ENCODE assay signal across 33 mouse cellular contexts in genomic region chr2:74647082-74647864, GRCm38 (mm10). TPM values are rescaled to one million over a fixed set of nuclear protein-coding genes. Genes with fewer than 3 reads are reported as not detected.
DNase-seq lines count a peak whose midpoint lies in the region; ATAC-seq and TF ChIP-seq lines count a peak whose summit lies in the region.
"Had no signal": no experiment of that assay in that cellular context is flagged by ENCODE, and none has a peak within 500 bp of the region (broad histone marks: within the 10 kb centered on the region; RNA-seq: fewer than 3 reads in every experiment).

No protein-coding gene starts in this region.

- ATAC-seq in forebrain, embryonic 14.5 days = no peak
- no peak for ATAC-seq in forebrain, embryonic 13.5 days
- peak; percentile 87 for ATAC-seq in kidney, embryonic 16.5 days (ENCODE audit: low FRiP score, low TSS enrichment)
- ATAC-seq: CD4-positive, CD25-positive, alpha-beta regulatory T cell, adult 4 months; forebrain, embryonic 15.5 days; liver, postnatal 0 days; lung, postnatal 0 days had no signal

- WGBS in forebrain, embryonic 14.5 days = 15% methylated on average over 7 of the region's 7 CpGs
- WGBS in forebrain, embryonic 13.5 days = 15% methylated on average over 7 of the region's 7 CpGs
- WGBS in kidney, embryonic 16.5 days = 14% methylated on average over 7 of the region's 7 CpGs
- WGBS in kidney, adult 2 months = 21% methylated on average over 7 of the region's 7 CpGs

- no peak overlapping the region for H3K27ac ChIP-seq in forebrain, embryonic 14.5 days (ENCODE audit: low read depth, low read length)
- no peak overlapping the region for H3K27ac ChIP-seq in forebrain, embryonic 13.5 days
- H3K27ac ChIP-seq in kidney, embryonic 16.5 days (ENCODE audit: low read length) = no peak overlapping the region
- H3K27ac ChIP-seq in kidney, adult 2 months (ENCODE audit: insufficient read depth, low read depth, low read length) = no peak overlapping the region
- H3K27ac ChIP-seq: embryonic facial prominence, embryonic 13.5 days; forebrain, embryonic 15.5 days; hindbrain, embryonic 10.5 days; macrophage; midbrain, embryonic 10.5 days; neural tube, embryonic 15.5 days had no signal

- H3K9me3 ChIP-seq in forebrain, embryonic 14.5 days (replicated peaks; ENCODE audit: control insufficient read depth, low read length) = no peaks in the 10 kb centered on the region
- no peaks in the 10 kb centered on the region for H3K9me3 ChIP-seq in forebrain, embryonic 13.5 days (replicated peaks)
- H3K9me3 ChIP-seq in kidney, embryonic 16.5 days (ENCODE audit: low read length) = no peaks in the 10 kb centered on the region; the same call in 1 of the 2 replicates
- H3K9me3 ChIP-seq: embryonic facial prominence, embryonic 13.5 days; forebrain, embryonic 15.5 days; hindbrain, embryonic 10.5 days; midbrain, embryonic 10.5 days; neural tube, embryonic 15.5 days had no signal

- H3K27me3 ChIP-seq in forebrain, embryonic 14.5 days (replicated peaks; ENCODE audit: control insufficient read depth, insufficient read depth, low read length) = peaks cover 87% of the 10 kb centered on the region
- peaks cover 94% of the 10 kb centered on the region for H3K27me3 ChIP-seq in forebrain, embryonic 13.5 days
- H3K27me3 ChIP-seq in kidney, embryonic 16.5 days (ENCODE audit: insufficient read depth, low read length) = peaks cover 78% of the 10 kb centered on the region
- peaks cover 6% of the 10 kb centered on the region; the same call in 1 of the 2 replicates for H3K27me3 ChIP-seq in kidney, adult 2 months (replicated peaks; ENCODE audit: control insufficient read depth, insufficient read depth, low read length)

- H3K36me3 ChIP-seq in forebrain, embryonic 14.5 days (ENCODE audit: control insufficient read depth, insufficient read depth, low read length) = no peaks in the 10 kb centered on the region
- no peaks in the 10 kb centered on the region for H3K36me3 ChIP-seq in forebrain, embryonic 13.5 days (ENCODE audit: poor library complexity, severe bottlenecking)
- H3K36me3 ChIP-seq in kidney, embryonic 16.5 days (ENCODE audit: insufficient read depth, low read length) = no peaks in the 10 kb centered on the region
- H3K36me3 ChIP-seq in kidney, adult 2 months (ENCODE audit: control insufficient read depth, insufficient read depth, low read length) = no peaks in the 10 kb centered on the region
- H3K36me3 ChIP-seq: embryonic facial prominence, embryonic 13.5 days; forebrain, embryonic 15.5 days; heart, embryonic 12.5 days; hindbrain, embryonic 10.5 days; midbrain, embryonic 10.5 days; neural tube, embryonic 15.5 days had no signal

- no peak overlapping the region for H3K9ac ChIP-seq in forebrain, embryonic 14.5 days (ENCODE audit: low read length)
- H3K9ac ChIP-seq in forebrain, embryonic 13.5 days = no peak overlapping the region
- H3K9ac ChIP-seq in kidney, embryonic 16.5 days (replicated peaks; ENCODE audit: low read length) = no peak overlapping the region
- H3K9ac ChIP-seq: embryonic facial prominence, embryonic 13.5 days; forebrain, embryonic 15.5 days; heart, embryonic 12.5 days; liver, postnatal 0 days; neural tube, embryonic 15.5 days had no signal

- intact Hi-C loops in left cerebral cortex, postnatal 25 days (cut with DNase I) = no loop called here

- no peak for TF ChIP-seq CTCF in kidney, adult 2 months (conservative IDR thresholded peaks at IDR 0.05; ENCODE audit: insufficient read depth, insufficient read length, low read depth, low read length)

- H3K4me3 ChIP-seq in forebrain, embryonic 14.5 days (ENCODE audit: low read depth, low read length) = no peak overlapping the region
- H3K4me3 ChIP-seq in forebrain, embryonic 13.5 days = no peak overlapping the region
- no peak overlapping the region for H3K4me3 ChIP-seq in kidney, embryonic 16.5 days (ENCODE audit: low read length)
- H3K4me3 ChIP-seq in kidney, adult 2 months (ENCODE audit: insufficient read depth, low read depth, low read length) = no peak overlapping the region
- H3K4me3 ChIP-seq: embryonic facial prominence, embryonic 13.5 days; forebrain, embryonic 15.5 days; heart, embryonic 12.5 days; hindbrain, embryonic 10.5 days; midbrain, embryonic 10.5 days; neural tube, embryonic 15.5 days had no signal

- TF ChIP-seq POLR2A in kidney, adult 2 months (IDR thresholded peaks at IDR 0.05; ENCODE audit: low read depth, low read length) = no peak

- peak; percentile 8 for DNase-seq in forebrain, embryonic 14.5 days (ENCODE audit: low spot score)
- no peak for DNase-seq in kidney, adult 2 months
- peak; percentile 17 for DNase-seq in retina, postnatal 1 day
- DNase-seq in retina, embryonic 14.5 days (ENCODE audit: low spot score) = no peak
- peak; percentile 44 for DNase-seq in mesoderm, embryonic 11.5 days (ENCODE audit: low read depth, low spot score)
- DNase-seq in left cerebral cortex, postnatal 25 days (ENCODE audit: low spot score in 2 of 2) = no peak
- DNase-seq: cerebellum, adult 11 months; cerebellum, adult 9-11 months; heart, postnatal 10 days; kidney, adult 8-10 months; liver, postnatal 0 days; right cerebral cortex, postnatal 14 days; thymus, postnatal 14 days had no signal

- H3K4me1 ChIP-seq in forebrain, embryonic 14.5 days (ENCODE audit: control insufficient read depth, insufficient read depth, low read length) = no peaks in the 10 kb centered on the region
- no peaks in the 10 kb centered on the region for H3K4me1 ChIP-seq in forebrain, embryonic 13.5 days
- no peaks in the 10 kb centered on the region for H3K4me1 ChIP-seq in kidney, embryonic 16.5 days (ENCODE audit: insufficient read depth, low read length)
- no peaks in the 10 kb centered on the region for H3K4me1 ChIP-seq in kidney, adult 2 months (ENCODE audit: control insufficient read depth, insufficient read depth, low read length)
- H3K4me1 ChIP-seq: forebrain, embryonic 15.5 days; heart, embryonic 12.5 days; hindbrain, embryonic 10.5 days; midbrain, embryonic 10.5 days had no signal

- H3K4me2 ChIP-seq in forebrain, embryonic 14.5 days (ENCODE audit: low read length) = no peak overlapping the region
- no peak overlapping the region for H3K4me2 ChIP-seq in forebrain, embryonic 13.5 days
- no peak overlapping the region for H3K4me2 ChIP-seq in kidney, embryonic 16.5 days (replicated peaks; ENCODE audit: low read depth, low read length)
- H3K4me2 ChIP-seq: embryonic facial prominence, embryonic 13.5 days; forebrain, embryonic 15.5 days; heart, embryonic 12.5 days; liver, embryonic 11.5 days; neural tube, embryonic 15.5 days had no signal

RNA-seq across cellular contexts. Expression of gene Evx2, which starts 12.1 kb away (rescaled TPM):
- not detected in 2 replicates for polyA plus RNA-seq in forebrain, embryonic 14.5 days (2014; fragmentation: Nextera tagmentation; extraction: Ambion mirVana)
- polyA plus RNA-seq in forebrain, embryonic 13.5 days (2015; fragmentation: Nextera tagmentation; extraction: Ambion mirVana) = not detected in 2 replicates
- polyA plus RNA-seq in kidney, embryonic 16.5 days (2015; fragmentation: Nextera tagmentation; extraction: Ambion mirVana) = not detected in 2 replicates
- not detected in 2 replicates for polyA plus RNA-seq in kidney, adult 2 months (2012; rRNA removed)
- total RNA-seq in left cerebral cortex, postnatal 25 days (2021) = not detected
- total RNA-seq: adrenal gland, adult 18-20 months; adrenal gland, postnatal 4 days; common myeloid progenitor, adult 5-6 weeks; gastrocnemius, adult 8-10 months; heart, postnatal 10 days; left cerebral cortex, adult 18-20 months; left cerebral cortex, postnatal 36 days had no signal
- polyA plus RNA-seq: CD4-positive, CD25-positive, alpha-beta regulatory T cell, adult 4 months; embryonic facial prominence, embryonic 13.5 days; forebrain, embryonic 15.5 days; gonadal fat pad, adult 2 months; heart, embryonic 12.5 days; liver, postnatal 0 days; lung, postnatal 0 days; macrophage had no signal

RNA-seq across cellular contexts. Expression of gene Hoxd13, which starts 20.8 kb away (rescaled TPM):
- polyA plus RNA-seq in forebrain, embryonic 14.5 days (2014; fragmentation: Nextera tagmentation; extraction: Ambion mirVana) = not detected in 2 replicates
- not detected in 2 replicates for polyA plus RNA-seq in forebrain, embryonic 13.5 days (2015; fragmentation: Nextera tagmentation; extraction: Ambion mirVana)
- polyA plus RNA-seq in kidney, embryonic 16.5 days (2015; fragmentation: Nextera tagmentation; extraction: Ambion mirVana) = 0.24 and 0.36 TPM in 2 replicates
- polyA plus RNA-seq in kidney, adult 2 months (2012; rRNA removed) = not detected in 2 replicates
- not detected for total RNA-seq in left cerebral cortex, postnatal 25 days (2021)
- total RNA-seq: adrenal gland, adult 18-20 months; adrenal gland, postnatal 4 days; common myeloid progenitor, adult 5-6 weeks; gastrocnemius, adult 8-10 months; heart, postnatal 10 days; left cerebral cortex, adult 18-20 months; left cerebral cortex, postnatal 36 days had no signal
- polyA plus RNA-seq: CD4-positive, CD25-positive, alpha-beta regulatory T cell, adult 4 months; embryonic facial prominence, embryonic 13.5 days; forebrain, embryonic 15.5 days; hindbrain, embryonic 10.5 days; liver, postnatal 0 days; lung, postnatal 0 days; macrophage; testis, adult 2 months had no signal

RNA-seq across cellular contexts. Expression of gene Hoxd12, which starts 27.5 kb away (rescaled TPM):
- not detected in 2 replicates for polyA plus RNA-seq in forebrain, embryonic 14.5 days (2014; fragmentation: Nextera tagmentation; extraction: Ambion mirVana)
- not detected in 2 replicates for polyA plus RNA-seq in forebrain, embryonic 13.5 days (2015; fragmentation: Nextera tagmentation; extraction: Ambion mirVana)
- 4.5 and 4.7 TPM in 2 replicates for polyA plus RNA-seq in kidney, embryonic 16.5 days (2015; fragmentation: Nextera tagmentation; extraction: Ambion mirVana)
- not detected in 2 replicates for polyA plus RNA-seq in kidney, adult 2 months (2012; rRNA removed)
- not detected for total RNA-seq in left cerebral cortex, postnatal 25 days (2021)
- total RNA-seq: adrenal gland, adult 18-20 months; adrenal gland, postnatal 4 days; common myeloid progenitor, adult 5-6 weeks; gastrocnemius, adult 8-10 months; heart, postnatal 10 days; left cerebral cortex, adult 18-20 months; left cerebral cortex, postnatal 36 days had no signal
- polyA plus RNA-seq: CD4-positive, CD25-positive, alpha-beta regulatory T cell, adult 4 months; embryonic facial prominence, embryonic 13.5 days; forebrain, embryonic 15.5 days; hindbrain, embryonic 10.5 days; liver, postnatal 0 days; lung, postnatal 0 days; macrophage; midbrain, embryonic 10.5 days; testis, adult 2 months had no signal

RNA-seq across cellular contexts. Expression of gene Hoxd11, which starts 32.1 kb away (rescaled TPM):
- polyA plus RNA-seq in forebrain, embryonic 14.5 days (2014; fragmentation: Nextera tagmentation; extraction: Ambion mirVana) = not detected in 2 replicates
- polyA plus RNA-seq in forebrain, embryonic 13.5 days (2015; fragmentation: Nextera tagmentation; extraction: Ambion mirVana) = not detected in 2 replicates
- polyA plus RNA-seq in kidney, embryonic 16.5 days (2015; fragmentation: Nextera tagmentation; extraction: Ambion mirVana) = 13.9 and 17.9 TPM in 2 replicates
- polyA plus RNA-seq in kidney, adult 2 months (2012; rRNA removed) = 2.1 and 2.8 TPM in 2 replicates
- total RNA-seq in left cerebral cortex, postnatal 25 days (2021) = not detected
- total RNA-seq: adrenal gland, adult 18-20 months; common myeloid progenitor, adult 5-6 weeks; gastrocnemius, adult 8-10 months; heart, postnatal 10 days; left cerebral cortex, adult 18-20 months; left cerebral cortex, postnatal 36 days had no signal
- polyA plus RNA-seq: CD4-positive, CD25-positive, alpha-beta regulatory T cell, adult 4 months; embryonic facial prominence, embryonic 13.5 days; forebrain, embryonic 15.5 days; heart, embryonic 12.5 days; hindbrain, embryonic 10.5 days; liver, postnatal 0 days; lung, postnatal 0 days; macrophage; midbrain, embryonic 10.5 days; testis, adult 2 months had no signal

RNA-seq across cellular contexts. Expression of gene Hoxd10, which starts 44.5 kb away (rescaled TPM):
- not detected in 2 replicates for polyA plus RNA-seq in forebrain, embryonic 14.5 days (2014; fragmentation: Nextera tagmentation; extraction: Ambion mirVana)
- not detected in 2 replicates for polyA plus RNA-seq in forebrain, embryonic 13.5 days (2015; fragmentation: Nextera tagmentation; extraction: Ambion mirVana)
- 33.5 and 38.5 TPM in 2 replicates for polyA plus RNA-seq in kidney, embryonic 16.5 days (2015; fragmentation: Nextera tagmentation; extraction: Ambion mirVana)
- polyA plus RNA-seq in kidney, adult 2 months (2012; rRNA removed) = 7.6 and 7.9 TPM in 2 replicates
- total RNA-seq in left cerebral cortex, postnatal 25 days (2021) = not detected
- total RNA-seq: adrenal gland, adult 18-20 months; common myeloid progenitor, adult 5-6 weeks; heart, postnatal 10 days; left cerebral cortex, adult 18-20 months; left cerebral cortex, postnatal 36 days had no signal
- polyA plus RNA-seq: CD4-positive, CD25-positive, alpha-beta regulatory T cell, adult 4 months; forebrain, embryonic 15.5 days; heart, embryonic 12.5 days; hindbrain, embryonic 10.5 days; liver, postnatal 0 days; macrophage; midbrain, embryonic 10.5 days had no signal

Comparison
In these comparisons a context has a peak if more than half of its experiments do, and no peak if none do; other contexts are left out.
1. DNase-seq: peak in forebrain, embryonic 14.5 days (single experiment), retina, postnatal 1 day (single experiment) and mesoderm, embryonic 11.5 days (single experiment); none in kidney, adult 2 months (single experiment), retina, embryonic 14.5 days (single experiment) and left cerebral cortex, postnatal 25 days (0 of 2).